Mouse (Mus musculus) embryo, embryonic 10 days (tissue): ENCODE data around the gene Fam110c.
"Not testable (repeated sequence)": the region's sequence is repeated elsewhere in the genome, so short reads cannot be mapped to it uniquely, and the experiment has no call there.

ENCODE experiments used
- DNase-seq: peaks from one replicate; pipeline ENCODE4 v3.0.0-alpha.2; 2015; ENCODE audit warnings: low spot score

Fam110c gene

DNA sequence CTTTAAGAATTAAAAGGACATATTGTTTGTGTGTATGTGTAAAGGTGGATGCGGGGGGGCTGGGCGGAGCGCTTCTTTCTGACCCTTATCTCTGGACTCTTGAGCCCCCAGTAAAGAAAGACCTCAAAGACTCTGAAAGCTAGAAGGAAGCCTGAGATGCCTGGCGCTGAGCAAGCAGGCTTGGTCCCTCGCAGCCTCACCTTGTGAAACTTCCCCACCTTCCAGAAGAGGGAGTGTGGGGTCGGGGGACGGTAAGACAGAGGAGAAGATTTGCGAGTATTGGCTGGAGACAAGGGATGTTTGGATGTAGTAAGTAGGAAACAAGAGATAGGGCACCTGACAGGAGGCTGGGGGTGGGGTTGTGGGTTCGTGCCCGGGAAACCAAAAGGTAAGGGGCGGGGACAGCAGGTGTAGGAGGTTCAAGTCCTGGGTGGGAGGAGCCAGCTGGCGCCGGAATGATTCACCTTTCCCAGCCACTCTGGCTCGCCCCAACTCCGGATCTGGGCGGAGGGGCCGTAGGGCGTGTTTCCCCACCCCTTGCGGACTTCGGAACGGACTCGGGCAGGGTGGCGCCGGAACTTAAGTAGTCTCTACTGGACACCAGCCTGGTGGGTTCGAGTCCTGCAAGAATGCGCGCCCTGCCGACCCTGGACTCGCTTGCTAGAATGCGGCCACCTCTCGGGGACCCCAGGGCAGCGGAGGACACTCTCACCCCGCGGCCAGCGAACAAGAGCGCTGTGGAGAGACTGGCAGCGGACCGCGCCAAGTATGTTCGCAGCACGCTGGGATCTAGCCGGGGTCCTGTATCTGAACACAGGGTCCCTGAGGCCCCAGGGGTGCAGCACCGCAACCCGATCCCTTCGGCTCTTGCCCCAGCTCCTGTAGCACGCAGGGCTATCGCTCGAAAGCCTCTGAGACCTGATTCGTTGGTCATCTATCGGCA is at the start of gene Fam110c:
Fam110c (plus strand) TSS at position 450 of the 943 bp plus-strand sequence.
- DNase-seq, result peak; percentile 47

DNA sequence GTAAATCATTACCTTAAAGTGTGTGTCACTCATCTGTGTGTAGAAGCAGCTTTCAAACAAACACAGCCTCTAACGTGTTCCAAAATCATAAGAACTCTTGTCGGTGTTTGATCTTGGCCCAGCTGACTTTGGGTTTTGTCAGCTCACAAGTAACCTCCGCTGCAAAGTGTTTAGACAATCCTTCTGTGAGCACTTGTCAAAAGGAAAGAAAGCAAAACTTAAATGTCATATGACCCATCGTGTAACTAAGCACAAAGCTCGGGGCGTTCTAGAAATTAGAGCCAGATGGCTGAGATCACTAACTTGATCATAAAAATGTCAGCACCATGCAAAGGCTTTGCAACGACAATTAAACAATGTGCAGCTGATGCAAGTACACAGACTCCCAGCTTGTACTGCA is 47.2 kb upstream of the Fam110c start:
- peak; percentile 28 for DNase-seq

DNA sequence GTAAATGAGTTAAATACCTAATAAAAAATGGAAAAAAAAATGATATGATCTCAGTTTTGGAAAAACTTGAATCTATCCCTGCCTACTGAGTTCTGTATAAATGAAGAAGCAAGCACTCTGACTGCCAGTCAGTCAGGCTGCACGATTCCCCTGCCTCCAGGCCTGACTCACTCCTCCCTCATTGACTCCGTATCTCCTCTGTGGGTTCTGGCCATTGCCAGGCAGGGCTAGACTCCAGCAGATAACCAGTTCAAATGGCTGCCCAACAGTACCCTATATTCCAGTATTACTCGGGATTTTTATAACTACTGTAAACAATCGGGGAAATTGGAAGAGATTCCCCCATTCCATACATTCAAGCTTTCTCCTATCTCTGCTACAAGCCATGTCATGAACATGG is 21.6 kb upstream of the Fam110c start:
- no peak for DNase-seq

DNA sequence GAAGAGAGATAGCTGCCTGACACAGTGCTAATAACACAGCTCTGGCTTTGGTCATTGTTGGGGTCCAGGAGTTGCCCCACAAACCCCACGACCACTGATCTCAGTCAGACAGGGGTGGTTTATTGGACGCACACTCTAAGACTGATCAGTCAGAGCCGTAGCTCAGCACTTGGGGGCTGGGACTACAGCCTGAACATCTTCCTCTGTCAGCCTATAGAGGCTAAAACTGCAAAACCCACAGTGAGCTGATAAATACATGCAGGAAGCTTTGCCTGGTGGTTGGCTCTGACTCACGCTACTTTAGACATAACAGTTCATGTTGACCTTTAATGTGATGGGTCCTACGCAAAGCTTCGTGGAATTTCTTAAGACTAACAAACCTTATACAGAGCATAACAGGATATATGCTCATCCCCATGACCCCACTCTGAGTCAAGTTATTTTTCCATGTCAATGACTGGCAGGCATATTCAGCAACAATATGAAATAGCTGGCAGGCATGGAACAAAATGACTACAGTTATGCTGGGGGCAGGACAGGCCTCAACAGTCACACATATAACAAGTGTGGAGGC is 17.3 kb upstream of the Fam110c start:
- no peak for DNase-seq

DNA sequence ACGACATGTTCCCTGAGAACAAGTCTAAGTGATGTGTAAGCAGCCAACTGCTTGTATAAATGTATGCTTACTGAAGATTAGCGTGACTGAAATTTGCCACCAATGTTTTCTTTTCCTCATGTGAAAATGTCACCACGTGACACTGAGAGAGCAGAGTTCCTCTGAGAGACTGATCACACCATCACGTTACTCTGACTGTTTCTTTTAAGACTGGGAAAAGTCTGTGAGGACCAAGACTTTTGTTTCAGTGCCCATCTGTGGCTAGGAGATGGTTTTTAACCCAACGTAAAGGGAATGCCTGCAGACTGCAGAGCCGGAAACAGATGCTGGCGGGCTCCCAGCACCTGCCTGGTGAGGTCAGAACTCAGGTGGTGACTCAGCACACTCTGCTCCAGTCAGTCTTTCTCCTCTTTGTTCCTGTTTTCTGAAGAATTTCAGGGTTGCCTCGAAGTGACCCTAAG is 14.2 kb upstream of the Fam110c start:
- DNase-seq, result no peak

DNA sequence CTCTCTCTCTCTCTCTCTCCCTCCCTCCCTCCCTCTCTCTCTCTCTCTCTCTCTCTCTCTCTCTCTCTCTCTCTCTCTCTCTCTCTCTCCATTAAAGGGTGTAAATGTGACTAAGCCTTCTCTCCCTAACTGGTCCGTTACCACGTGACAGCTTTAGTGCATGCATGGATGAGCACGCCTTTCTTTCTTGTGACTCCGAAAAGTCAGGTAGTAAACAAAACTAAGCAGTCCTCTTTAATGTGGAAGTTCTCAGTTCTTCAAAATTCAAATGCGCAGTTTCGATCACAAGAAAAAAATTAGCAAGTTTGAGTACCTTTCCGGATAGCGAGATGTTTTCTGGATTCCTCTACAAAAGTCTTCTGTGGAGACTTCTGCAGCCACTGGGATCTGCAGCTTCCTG is 13.4 kb upstream of the Fam110c start:
- peak; percentile 21 for DNase-seq

DNA sequence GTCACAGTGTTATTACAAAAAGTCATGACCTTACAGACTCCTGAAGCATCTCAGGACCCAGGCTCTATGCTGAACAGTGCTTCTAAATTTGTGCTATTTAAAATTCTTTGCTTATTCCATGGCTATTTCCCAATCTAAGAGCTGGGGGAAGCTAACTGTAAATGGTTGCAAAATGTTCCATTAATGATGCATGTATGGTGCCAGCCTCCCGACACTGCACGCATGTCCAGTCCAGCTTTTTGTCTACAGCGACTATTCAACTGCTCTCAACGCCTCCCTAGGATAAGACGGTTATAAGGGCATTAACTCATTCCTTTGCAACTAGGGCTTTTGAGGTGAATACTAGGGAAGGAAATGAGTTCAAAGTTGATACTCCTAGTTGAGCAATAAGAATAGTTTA is 2.4 kb upstream of the Fam110c start:
- no peak for DNase-seq

DNA sequence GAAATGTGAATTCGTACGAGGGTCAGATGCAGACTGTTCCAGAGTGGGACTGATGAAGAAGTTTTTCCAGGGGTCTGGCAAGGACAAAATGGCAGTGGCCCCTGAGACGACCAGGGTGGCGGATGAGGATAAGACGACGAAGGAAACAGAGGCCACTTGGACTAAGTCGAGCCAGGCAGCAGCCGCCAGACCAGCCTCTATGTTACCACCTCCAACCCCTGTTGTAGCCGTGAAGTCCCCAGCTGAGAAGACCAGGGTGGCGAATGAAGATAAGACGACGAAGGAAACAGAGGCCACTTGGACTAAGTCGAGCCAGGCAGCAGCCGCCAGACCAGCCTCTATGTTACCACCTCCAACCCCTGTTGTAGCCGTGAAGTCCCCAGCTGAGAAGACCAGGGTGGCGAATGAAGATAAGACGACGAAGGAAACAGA is 710 bp downstream of the Fam110c start:
- DNase-seq, result not testable (repeated sequence)

DNA sequence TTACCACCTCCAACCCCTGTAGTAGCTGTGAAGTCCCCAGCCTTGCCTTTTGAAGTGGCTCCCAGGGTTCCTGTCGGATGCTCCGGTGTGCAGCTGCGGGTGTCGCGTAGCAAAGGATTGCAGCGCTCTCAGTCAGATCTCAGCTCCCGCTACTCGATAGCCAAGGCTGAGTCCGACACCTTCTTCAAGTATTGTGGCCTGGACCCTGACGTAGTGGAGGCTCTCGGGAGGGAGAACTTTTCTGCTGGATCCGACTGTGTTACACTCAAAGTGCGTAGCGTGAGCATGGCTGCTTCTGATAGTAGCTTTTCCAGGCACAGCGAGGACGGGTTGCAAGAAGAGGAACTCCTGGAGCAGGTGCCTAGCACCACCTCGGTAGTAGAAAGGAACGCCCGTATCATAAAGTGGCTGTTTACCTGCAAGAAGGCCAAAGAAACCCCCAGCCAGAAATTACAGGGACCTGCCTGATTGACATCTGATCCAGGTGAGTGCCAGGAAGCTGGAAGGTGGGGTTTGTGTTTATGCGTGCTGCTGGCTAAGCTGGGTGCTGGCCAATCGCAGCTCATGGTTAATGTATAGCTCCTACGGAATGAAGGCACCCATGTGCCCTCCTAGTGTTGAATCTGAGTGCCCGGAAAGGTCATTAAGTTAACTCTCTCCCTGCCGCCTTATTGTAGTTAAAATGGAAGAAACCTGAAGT is 1.3 kb downstream of the Fam110c start:
- DNase-seq, result peak; percentile 49

DNA sequence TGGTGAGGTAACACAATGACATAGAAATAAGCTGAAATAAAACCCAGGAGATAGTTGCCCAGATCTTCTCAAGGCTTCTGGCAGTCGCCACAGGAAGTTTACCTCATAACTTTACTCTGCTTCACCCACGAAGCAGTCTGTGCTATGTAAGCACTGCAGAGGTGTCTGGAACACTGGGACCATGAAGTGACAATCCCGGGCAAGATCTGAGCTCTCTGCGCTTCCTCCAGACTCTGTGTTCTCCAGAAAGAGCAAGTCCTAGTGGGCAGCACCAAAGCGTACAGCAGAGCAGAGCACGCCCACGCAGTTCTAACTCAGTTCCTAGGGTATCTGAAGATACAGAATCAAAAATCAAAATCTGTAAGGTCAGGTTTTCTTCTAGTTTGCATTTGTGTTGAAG is 3.4 kb downstream of the Fam110c start:
- no peak for DNase-seq

DNA sequence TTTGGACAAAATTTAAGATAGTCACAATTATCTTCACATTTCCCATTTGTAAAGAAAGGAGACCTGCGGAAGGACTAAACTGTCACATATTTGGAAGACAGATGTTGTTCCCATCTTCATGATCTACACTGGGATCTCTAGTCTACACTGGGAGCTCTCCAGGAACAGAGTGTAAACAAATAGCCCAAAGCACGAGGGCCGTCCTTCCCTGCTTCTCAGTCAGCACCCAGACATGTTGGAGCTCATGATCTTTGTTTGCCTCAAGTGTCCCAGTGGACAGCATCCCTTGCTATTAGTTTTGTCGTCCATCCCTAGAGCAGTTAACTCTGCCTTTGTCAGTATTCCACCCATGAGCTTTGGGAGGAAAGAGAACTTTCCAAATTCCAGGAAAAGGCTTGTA is 4.4 kb downstream of the Fam110c start:
- no peak for DNase-seq

DNA sequence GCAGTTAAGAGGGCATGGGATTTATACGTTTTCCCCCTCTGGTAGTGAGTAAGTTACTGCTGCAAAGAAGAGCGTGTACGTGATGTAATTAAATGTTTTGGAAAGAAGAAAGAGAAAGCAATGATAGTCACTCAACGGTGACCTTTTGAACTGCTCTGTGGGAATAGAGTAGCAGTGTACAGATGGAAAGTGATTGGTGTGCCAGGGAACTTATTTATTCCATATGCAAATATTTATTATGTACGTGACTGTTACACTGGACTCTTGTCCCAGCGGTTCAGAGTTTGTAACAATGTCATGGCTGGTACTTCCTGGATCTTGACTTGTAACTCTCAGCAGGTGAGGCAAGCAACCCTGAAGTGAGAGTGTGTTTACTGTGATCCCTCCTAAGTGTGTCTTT is 6.7 kb downstream of the Fam110c start:
- DNase-seq, result no peak

DNA sequence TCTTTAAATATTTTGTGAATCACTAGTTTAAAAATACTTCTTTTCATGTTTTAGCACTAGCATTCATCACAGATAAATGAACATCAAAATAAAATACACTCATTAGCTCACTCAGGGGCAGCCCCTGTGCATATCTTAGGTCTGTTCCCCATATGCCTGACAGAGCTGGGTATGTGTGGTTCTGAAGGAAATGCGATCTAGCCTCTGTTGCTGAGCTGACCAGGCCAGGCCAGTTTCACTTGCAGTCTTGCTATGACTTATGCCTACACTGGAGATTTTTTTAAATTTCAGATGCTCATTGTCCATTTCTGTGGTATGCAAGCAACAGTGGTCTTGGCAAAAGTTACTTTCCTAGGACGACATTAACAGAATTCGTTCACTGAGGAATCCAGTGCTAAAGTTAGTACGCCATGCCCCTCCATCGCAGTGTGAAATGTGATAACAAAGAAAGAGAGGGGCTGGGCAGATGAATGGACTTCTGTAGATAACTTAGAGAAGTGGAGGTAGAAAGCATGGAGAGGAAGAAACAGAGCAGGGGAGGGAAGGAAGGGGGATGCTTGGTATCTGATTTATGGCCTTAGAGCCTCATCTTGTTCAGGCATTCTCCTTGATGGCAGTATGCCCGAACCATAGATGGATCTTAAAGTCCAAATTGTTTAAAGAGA is 7.4 kb downstream of the Fam110c start:
- DNase-seq, result no peak

DNA sequence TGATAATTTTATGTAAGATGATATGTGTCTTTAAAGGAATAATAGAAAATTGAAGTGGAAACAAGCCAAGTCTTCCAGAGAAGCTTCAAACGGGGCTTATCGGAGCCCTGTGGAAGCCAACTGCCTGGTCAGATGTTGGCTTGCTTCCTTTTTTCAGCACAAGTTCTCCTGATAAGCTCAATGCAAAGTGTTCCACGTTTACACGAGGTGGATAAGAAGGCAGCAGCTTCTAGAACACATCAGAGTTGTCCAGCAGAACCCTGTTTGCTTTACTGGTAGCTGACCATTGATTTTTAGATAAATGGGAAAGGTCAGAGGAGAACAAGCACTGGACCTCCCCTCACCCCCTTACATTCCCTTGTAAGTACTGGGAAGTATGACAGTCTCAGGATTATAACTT is 9.3 kb downstream of the Fam110c start:
- DNase-seq, result no peak

DNA sequence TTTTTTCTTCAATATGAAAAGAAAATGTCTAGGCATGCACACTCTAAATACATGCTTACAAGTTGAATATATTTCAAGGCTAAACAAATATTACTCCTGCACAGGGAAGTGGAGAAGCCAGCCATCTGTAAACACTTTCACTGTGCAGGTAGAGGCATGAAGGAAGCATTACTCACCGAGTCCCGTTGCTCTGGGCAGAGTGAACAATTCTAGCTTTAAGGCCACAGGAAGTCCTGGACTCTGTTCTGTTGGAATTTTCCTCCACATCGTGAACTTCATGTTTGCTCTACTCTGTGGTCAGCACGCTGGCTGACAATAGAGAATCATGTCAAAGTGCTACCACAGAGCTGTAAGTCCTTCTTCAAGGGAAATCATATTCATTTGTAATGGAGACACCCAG is 9.7 kb downstream of the Fam110c start:
- DNase-seq, result no peak

DNA sequence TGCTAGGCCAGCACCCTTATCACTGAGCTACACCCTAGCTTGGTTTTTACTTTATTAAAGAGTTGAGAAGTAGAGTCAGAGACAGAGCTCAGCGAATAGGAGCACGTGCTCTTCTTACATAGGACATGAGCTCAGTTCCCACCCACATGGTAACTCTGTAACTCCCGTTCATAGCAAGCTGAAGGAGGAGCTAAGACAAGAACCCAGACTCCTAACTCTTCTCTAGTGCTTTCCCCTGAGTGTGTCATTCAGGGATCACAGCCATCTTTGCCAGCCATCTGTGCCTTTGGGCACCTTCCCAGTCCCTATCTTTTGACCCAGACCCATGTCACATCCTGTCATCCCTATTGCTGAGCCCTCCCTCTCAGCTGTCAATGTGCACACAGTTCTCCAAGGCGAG is 13.4 kb downstream of the Fam110c start:
- DNase-seq, result no peak

DNA sequence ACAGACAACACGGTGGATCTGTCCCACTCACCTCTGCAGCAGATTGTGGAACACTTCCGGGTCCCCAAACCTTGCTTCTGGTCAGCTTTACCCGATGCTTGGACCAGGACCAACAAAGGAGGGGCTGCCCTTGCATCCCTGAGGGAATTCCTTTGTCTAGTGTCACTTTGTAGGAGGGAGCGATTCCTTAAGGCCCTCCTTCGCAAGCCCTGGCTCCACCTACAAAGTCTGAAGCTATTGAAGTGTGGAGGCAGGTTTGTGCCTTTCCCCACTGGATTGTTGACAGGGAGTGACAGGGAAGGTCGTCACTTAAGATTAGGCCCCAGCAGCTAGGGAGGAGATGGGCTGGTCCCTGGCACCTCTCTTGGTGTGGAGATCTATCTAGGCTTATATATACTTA is 16.7 kb downstream of the Fam110c start:
- no peak for DNase-seq

DNA sequence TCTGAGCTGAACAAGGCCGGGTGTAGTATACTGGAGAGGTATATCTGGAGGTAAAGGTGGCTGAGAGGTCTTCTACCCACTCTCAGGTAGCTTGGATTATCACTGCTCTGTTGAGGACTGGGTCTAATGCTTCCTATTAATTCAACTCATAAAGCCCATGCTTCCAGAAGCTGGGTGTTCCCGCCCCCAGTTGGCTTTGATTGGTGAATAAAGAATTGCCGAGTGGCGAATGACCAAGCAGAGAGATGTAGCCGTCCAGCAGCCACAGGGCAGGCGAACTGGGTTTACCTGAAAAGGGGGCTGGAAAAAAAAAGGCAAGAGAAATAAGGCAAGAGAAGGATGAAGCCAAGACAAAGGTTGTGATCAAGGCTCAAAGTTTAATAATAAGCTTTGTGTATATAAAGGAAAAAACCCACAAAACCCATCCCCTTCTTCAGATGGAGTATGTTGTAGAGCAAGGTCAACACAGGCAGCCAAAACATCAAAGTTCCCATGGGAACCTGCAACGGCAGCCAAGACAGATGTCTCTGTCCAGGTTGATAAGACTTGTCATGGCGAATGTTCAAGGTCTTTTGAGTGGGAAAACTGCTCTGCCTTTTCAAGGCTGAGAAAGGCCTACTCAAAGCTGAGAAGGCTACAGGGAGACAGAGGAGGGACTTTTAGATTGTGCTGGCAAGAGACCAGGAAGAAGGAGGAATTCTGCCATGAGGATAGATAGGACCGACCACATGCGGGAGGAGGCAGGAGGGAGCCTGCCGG is 17.4 kb downstream of the Fam110c start:
- DNase-seq, result no peak

DNA sequence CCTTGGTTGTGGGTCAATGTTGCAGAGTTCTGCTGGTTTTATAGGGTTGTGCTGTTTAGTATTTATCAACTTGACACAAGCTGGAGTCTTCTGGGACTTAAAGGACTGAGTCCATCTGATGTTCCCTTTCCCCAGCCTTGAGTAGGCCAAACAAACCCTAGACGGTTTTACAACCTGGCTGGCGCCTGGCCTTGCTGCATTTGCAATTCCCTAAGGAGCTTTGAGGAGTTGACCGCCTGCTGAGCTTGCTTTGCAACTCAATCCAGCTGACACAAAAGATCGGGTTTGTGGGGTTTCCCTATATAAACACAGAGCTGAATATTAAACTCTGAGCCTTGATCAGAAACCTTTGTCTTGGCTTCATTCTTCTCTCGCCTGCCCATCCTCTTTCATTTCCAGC is 18.8 kb downstream of the Fam110c start:
- no peak for DNase-seq

DNA sequence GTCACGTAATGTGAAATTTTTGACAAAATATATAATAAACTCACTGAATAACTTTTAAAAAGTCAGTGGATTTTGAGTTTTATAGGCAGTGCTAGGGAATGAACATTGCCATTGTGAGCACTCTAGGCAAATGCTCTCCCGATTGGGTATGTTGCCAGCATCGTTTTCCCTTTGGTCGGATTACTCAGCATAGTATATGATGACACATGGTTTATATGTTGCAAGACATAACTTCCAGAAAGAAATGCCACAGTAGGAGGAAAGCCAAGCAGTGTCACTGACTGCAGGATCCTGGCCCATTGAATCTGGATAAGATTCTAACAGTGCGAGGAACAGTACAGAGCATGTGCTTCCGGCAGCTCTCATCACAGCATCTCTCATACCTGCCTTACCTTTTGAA is 23.5 kb downstream of the Fam110c start:
- DNase-seq, result no peak

DNA sequence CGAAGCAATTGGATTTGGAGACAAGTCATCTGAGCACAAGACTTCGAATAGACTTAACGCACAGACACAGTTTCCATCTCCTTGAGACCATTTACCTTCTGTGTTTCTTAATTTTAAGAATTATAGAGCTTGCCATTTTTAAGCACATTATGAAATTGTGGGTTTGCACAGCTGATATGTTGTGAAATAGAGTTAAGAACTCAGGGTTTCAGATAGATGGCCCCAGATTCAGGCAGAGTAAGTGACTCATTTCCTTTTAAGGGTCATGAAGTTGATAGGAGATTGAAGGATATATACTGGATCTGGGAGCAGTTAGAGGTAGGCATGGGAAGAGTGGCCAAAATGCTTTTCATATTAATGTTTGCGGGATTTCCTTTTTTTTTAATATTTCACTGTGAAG is 27.5 kb downstream of the Fam110c start:
- DNase-seq, result no peak

DNA sequence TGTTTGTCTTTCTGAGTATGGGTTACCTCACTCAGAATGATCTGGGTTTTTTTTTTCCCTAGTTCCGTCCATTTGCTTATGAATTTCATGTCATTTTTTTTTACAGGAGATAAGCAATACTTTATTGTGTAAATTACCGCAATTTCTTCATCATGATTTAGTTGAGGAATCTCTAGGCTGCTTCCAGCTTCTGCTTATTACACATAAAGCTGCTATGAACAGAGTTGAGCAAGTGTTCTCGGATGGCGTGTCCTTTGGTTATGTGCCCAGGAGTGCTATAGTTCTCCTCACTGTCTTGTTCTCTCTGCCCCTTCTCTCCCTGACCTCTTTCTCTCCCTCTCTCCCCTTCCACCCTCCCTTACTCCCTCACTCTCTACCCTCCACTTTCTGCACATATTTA is 28.2 kb downstream of the Fam110c start:
- DNase-seq, result no peak
